Mouse (Mus musculus): ENCODE measurements at regions not wholly inside any gene's neighbourhood (a gene's known extent, or its start where the extent isn't known, plus 50 kb on each side); places are given as distances from the start of the nearest gene placed in this dataset.

DNA sequence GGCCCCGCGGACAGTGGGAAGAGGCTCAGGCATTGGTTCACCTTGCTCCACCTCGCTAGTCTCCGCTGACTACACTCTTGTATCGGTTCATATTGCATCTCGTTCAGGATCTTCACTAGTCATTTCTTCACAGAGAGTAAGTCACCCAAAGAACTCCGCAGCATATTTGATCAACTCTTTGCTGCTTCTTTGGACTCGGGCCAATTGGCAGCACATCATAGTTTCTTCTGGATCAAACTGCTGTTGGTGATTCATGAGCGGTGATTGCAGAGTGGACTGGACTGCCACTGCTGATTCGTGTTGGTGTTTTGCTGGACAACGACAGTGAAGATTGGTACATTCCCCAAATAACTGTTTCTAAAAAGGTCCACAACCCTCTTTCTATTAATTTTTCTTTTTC is 98.4 kb upstream of the Mb21d2 start:
- no peak overlapping the region for H3K27ac ChIP-seq
- no peaks in the 10 kb centered on the region; the same call in 1 of the 2 replicates for H3K4me1 ChIP-seq (replicated peaks)
- 0 out of 2 replicates have a peak, but pooled peaks cover 2% of the 10 kb centered on the region for H3K27me3 ChIP-seq
- no peaks in the 10 kb centered on the region for H3K9me3 ChIP-seq
- ATAC-seq (ENCODE audit: low FRiP score): no peak
- H3K4me3 ChIP-seq: no peak overlapping the region
- WGBS: 94% methylated on average over 11 of the region's 11 CpGs
- H3K4me2 ChIP-seq: no peak overlapping the region
- H3K9ac ChIP-seq: no peak overlapping the region
- no peaks in the 10 kb centered on the region for H3K36me3 ChIP-seq

DNA sequence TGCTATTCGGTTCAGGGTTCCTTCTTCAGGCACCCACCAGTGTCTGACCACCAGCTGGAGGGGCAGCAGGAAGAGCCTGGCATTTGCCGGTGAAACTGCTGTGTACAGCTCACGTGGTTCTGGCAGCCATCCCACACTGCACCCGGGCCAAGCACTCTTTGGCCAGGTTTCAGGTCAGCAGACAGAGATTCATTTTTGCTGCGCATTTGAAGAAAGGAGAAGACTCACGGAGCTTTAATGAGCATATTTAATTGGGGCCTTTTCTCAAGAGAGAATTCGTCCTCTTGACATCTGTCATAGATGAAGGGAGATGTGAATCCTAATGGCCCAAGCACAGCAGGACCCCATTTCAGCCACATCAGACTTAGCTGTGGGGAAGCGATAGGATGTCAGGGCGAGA is 71.8 kb upstream of the Mb21d2 start:
- Histone ChIP-seq H3K9ac (no peak overlapping the region), H3K4me1 (replicated peaks) (peaks cover 8% of the 10 kb centered on the region), H3K4me3 (no peak overlapping the region), H3K9me3 (no peaks in the 10 kb centered on the region), H3K27ac (no peak overlapping the region), H3K4me2 (no peak overlapping the region), H3K36me3 (no peaks in the 10 kb centered on the region), H3K27me3 (no peaks in the 10 kb centered on the region)
- peak; percentile 36; the same call in 1 of the 2 replicates for ATAC-seq (ENCODE audit: low FRiP score)
- 58% methylated on average over 9 of the region's 9 CpGs for WGBS

DNA sequence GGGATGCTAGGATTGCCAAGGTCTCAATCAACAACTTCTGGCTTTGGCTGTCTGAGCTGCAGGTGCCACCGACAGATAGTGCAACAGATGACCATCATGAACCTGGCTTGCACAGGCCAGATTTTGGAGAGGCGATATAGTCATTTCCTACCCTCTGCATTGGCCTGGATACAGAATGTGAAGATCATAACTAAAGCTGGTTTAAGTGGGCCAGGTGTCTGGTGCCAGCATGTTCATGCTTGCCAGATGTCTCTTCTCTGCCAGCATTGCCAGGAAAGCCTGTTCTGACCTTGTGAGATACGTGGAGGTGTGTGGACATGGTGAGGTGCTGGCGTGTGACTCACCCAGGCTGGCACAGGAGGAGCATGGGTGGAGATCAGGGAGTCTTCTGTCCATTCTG is 70.2 kb upstream of the Mb21d2 start:
- Histone ChIP-seq H3K4me2 (no peak overlapping the region), H3K4me3 (no peak overlapping the region), H3K27ac (no peak overlapping the region), H3K4me1 (replicated peaks) (peaks cover 8% of the 10 kb centered on the region), H3K9ac (no peak overlapping the region), H3K27me3 (no peaks in the 10 kb centered on the region), H3K9me3 (no peaks in the 10 kb centered on the region), H3K36me3 (no peaks in the 10 kb centered on the region)
- WGBS: 92% methylated on average over 4 of the region's 4 CpGs
- ATAC-seq (ENCODE audit: low FRiP score): no peak

DNA sequence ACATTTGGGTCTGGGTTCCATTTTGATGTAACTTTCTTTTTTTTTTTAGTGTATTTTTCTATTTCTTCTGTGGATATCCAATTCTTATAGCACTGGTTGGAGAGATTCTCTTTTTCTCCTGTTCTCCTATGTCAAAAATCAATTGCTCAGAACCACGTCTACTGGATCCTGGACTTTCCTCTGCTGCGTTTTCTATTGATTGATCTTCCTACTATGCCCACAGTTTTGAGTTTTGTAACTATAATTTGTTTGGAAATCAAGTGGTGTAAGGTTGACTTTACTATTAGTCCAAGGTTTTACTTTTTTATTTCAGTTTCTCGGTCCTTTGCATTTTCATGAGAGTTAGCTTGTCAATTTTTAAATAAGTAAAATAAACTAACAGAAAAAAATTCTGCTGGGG is 67.2 kb upstream of the Mb21d2 start:
- Histone ChIP-seq H3K27ac (no peak overlapping the region), H3K4me2 (no peak overlapping the region), H3K4me1 (replicated peaks) (peaks cover 7% of the 10 kb centered on the region), H3K9me3 (no peaks in the 10 kb centered on the region; the same call in 1 of the 2 replicates), H3K9ac (no peak overlapping the region), H3K27me3 (no peaks in the 10 kb centered on the region), H3K36me3 (no peaks in the 10 kb centered on the region), H3K4me3 (no peak overlapping the region)
- 87% methylated on average over 3 of the region's 3 CpGs for WGBS
- no peak for ATAC-seq (ENCODE audit: low FRiP score)

DNA sequence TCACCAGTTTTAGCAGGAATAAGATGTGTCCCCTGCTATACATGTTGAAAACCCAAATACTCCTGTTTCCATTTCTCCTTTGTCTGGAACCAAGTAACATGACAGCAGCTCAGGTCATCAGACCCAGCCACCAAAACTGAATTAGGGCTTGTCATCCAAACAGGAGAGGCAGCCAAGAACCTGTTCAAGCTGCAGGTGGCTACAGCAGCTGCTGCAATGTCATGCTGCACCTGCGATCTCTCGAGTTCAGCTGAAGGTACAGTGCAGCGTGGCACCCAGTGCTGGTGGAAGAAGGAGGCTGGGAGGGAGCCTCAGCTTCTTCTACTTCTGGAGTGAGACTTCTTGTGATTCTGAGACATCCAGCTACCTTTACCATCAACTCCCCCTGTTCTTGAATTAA is 61.2 kb upstream of the Mb21d2 start:
- Histone ChIP-seq H3K9me3 (no peaks in the 10 kb centered on the region; the same call in 1 of the 2 replicates), H3K27ac (no peak overlapping the region), H3K9ac (no peak overlapping the region), H3K4me2 (no peak overlapping the region), H3K4me1 (replicated peaks) (no peaks in the 10 kb centered on the region), H3K4me3 (no peak overlapping the region), H3K27me3 (no peaks in the 10 kb centered on the region), H3K36me3 (no peaks in the 10 kb centered on the region)
- ATAC-seq (ENCODE audit: low FRiP score): no peak
- 83% methylated on average over 3 of the region's 3 CpGs for WGBS

DNA sequence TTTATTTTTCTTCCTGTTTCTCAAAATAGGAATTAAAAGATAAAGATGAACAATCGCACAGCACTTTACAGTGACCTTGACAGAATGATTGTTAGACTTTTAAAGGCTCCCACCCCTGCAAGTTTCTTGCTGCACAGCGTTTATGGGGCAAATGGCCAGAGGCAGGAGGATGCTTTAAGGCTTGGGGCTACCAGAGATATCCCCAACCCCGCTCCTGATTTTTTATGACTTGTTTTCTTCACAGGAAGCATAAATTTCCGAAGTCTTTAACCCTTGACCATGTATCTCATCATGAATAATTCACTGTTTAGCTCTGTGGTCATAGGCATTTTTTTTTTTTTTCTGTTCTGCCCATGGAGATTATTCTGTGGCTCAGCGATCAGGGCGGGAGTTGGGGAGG is 55.5 kb upstream of the Mb21d2 start:
- Histone ChIP-seq H3K27ac (no peak overlapping the region), H3K4me1 (replicated peaks) (peaks cover 12% of the 10 kb centered on the region; the same call in 1 of the 2 replicates), H3K9me3 (no peaks in the 10 kb centered on the region), H3K4me2 (no peak overlapping the region), H3K9ac (no peak overlapping the region), H3K4me3 (no peak overlapping the region), H3K36me3 (no peaks in the 10 kb centered on the region), H3K27me3 (no peaks in the 10 kb centered on the region)
- no peak for ATAC-seq (ENCODE audit: low FRiP score)
- 40% methylated on average over 6 of the region's 6 CpGs for WGBS

DNA sequence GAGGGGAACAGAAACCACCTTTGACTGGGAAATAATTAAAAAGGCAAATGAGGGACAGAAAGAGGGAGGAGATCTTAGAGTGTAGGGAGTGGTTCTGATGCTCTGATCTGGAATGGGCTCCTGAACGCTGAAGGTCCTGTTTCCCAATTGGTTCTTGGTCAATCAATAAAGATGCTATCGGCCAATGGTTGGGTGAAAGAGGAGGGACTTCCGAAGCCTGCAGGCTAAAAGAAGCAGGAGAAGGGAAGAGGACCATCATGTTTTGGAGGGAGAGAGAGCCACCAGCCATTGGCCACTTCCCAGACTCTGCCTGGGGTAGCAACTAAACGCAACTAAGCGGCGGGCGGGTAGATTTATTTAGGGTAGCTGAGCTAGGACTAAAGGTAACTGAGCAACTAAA is 53.4 kb upstream of the Mb21d2 start:
- H3K4me1 ChIP-seq (replicated peaks): peaks cover 12% of the 10 kb centered on the region; the same call in 1 of the 2 replicates
- no peak overlapping the region for H3K27ac ChIP-seq
- no peaks in the 10 kb centered on the region for H3K36me3 ChIP-seq
- H3K4me2 ChIP-seq: no peak overlapping the region
- no peak overlapping the region for H3K4me3 ChIP-seq
- 82% methylated on average over 7 of the region's 7 CpGs for WGBS
- H3K9ac ChIP-seq: no peak overlapping the region
- no peak for ATAC-seq (ENCODE audit: low FRiP score)
- H3K27me3 ChIP-seq: no peaks in the 10 kb centered on the region
- H3K9me3 ChIP-seq: no peaks in the 10 kb centered on the region

All from hindbrain, embryonic 13.5 days (tissue).